Mouse (Mus musculus) CH12.LX (cell line): ENCODE data around the gene Gpr137. TPM values are rescaled to one million over a fixed set of nuclear protein-coding genes. Genes with fewer than 3 reads are reported as not detected.

Experiments used
- DNase-seq: peaks from one replicate; pipeline ENCODE4 v3.0.0-alpha.2; 2013; ENCODE audit errors: extremely low read depth
- H3K27ac ChIP-seq: 2 replicates; pipeline ENCODE4 v1.5.1; 2012; ENCODE audit warnings: low read depth, mild to moderate bottlenecking, control low read depth, moderate library complexity; ENCODE audit not compliant: insufficient read depth
- H3K27me3 ChIP-seq: replicated peaks from 2 replicates; pipeline ENCODE3; 2012; ENCODE audit warnings: inconsistent platforms
- H3K36me3 ChIP-seq, 2 experiments: replicated peaks in 1 of 2; 2 replicates each; pipeline versions ENCODE3 to v1.6.1; 2012; ENCODE audit warnings: inconsistent platforms in 1 of 2, low read length in 1 of 2, mild to moderate bottlenecking in 1 of 2, mixed read lengths in 1 of 2, moderate library complexity in 1 of 2; ENCODE audit not compliant: control insufficient read depth in 1 of 2, insufficient read depth in 1 of 2
- H3K4me1 ChIP-seq, 2 experiments: 2 replicates each; pipeline ENCODE4 v1.6.1; 2012; ENCODE audit warnings: inconsistent platforms in 1 of 2, moderate library complexity in 1 of 2; ENCODE audit not compliant: insufficient read depth in 2 of 2, control insufficient read depth in 1 of 2
- H3K4me2 ChIP-seq: 2 replicates; pipeline ENCODE4 v1.6.1; 2012; ENCODE audit warnings: low read depth, mild to moderate bottlenecking, control low read depth; ENCODE audit not compliant: poor library complexity, insufficient read depth, severe bottlenecking
- H3K4me3 ChIP-seq, 3 experiments: fragments of 150-350 bp in 1 of 3; sonication (generic) in 1 of 3; replicated peaks in 1 of 3; 2 replicates each; pipeline versions ENCODE3 to v1.5.1; 2011 to 2012; ENCODE audit warnings: low read depth in 2 of 3, low read length in 2 of 3, mild to moderate bottlenecking in 2 of 3, moderate library complexity in 2 of 3, control low read depth in 1 of 3, improper control_type of control experiment in 1 of 3, inconsistent platforms in 1 of 3, mixed read lengths in 1 of 3; ENCODE audit not compliant: poor library complexity in 1 of 3
- H3K79me2 ChIP-seq: replicated peaks from 2 replicates; pipeline ENCODE4 v1.6.1; 2012; ENCODE audit warnings: mild to moderate bottlenecking, moderate library complexity; ENCODE audit not compliant: control insufficient read depth, poor library complexity, insufficient read depth, severe bottlenecking; ENCODE audit errors: extremely low read depth
- H3K9ac ChIP-seq: 2 replicates; pipeline ENCODE4 v1.6.1; 2012; ENCODE audit warnings: low read depth, mild to moderate bottlenecking, control low read depth, moderate library complexity; ENCODE audit not compliant: insufficient read depth
- H3K9me3 ChIP-seq: replicated peaks from 2 replicates; pipeline ENCODE3; 2012; ENCODE audit warnings: low read length, inconsistent platforms, mixed read lengths
- BHLHE40 ChIP-seq: IDR thresholded peaks from 2 replicates; pipeline ENCODE4 v1.6.1; 2011; ENCODE audit warnings: mild to moderate bottlenecking, low read depth, low read length, improper control_type of control experiment
- CHD1 ChIP-seq: IDR thresholded peaks from 2 replicates; pipeline ENCODE4 v1.6.1; 2012; ENCODE audit warnings: low read depth, low read length, improper control_type of control experiment, inconsistent platforms
- E2F4 ChIP-seq: IDR thresholded peaks from 2 replicates; pipeline ENCODE4 v1.6.1; 2011; ENCODE audit warnings: low read depth, low read length, improper control_type of control experiment; ENCODE audit not compliant: insufficient replicate concordance
- ELF1 ChIP-seq: IDR thresholded peaks from 2 replicates; pipeline ENCODE4 v1.6.1; 2014; ENCODE audit warnings: low read depth, mild to moderate bottlenecking, inconsistent platforms, low read length, improper control_type of control experiment
- EP300 ChIP-seq: IDR thresholded peaks from 2 replicates; pipeline ENCODE4 v1.6.1; 2011; ENCODE audit warnings: low read length, improper control_type of control experiment
- ETS1 ChIP-seq: conservative IDR thresholded peaks from 2 replicates; pipeline ENCODE4 v1.6.1; 2012; ENCODE audit warnings: low read depth, mild to moderate bottlenecking, inconsistent platforms, low read length, improper control_type of control experiment, moderate library complexity
- GABPA ChIP-seq: IDR thresholded peaks from 2 replicates; pipeline ENCODE4 v1.6.1; 2012; ENCODE audit warnings: low read depth, low read length, improper control_type of control experiment, inconsistent platforms; ENCODE audit not compliant: insufficient replicate concordance
- HCFC1 ChIP-seq: IDR thresholded peaks from 2 replicates; pipeline ENCODE4 v1.6.1; 2012; ENCODE audit warnings: low read depth, mild to moderate bottlenecking, inconsistent platforms, low read length, improper control_type of control experiment
- IRF4 ChIP-seq: IDR thresholded peaks from 2 replicates; pipeline ENCODE4 v1.6.1; 2014; ENCODE audit warnings: low read depth, mild to moderate bottlenecking, inconsistent platforms, low read length, improper control_type of control experiment
- KAT2A ChIP-seq: IDR thresholded peaks from 2 replicates; pipeline ENCODE4 v1.6.1; 2012; ENCODE audit warnings: low read length, improper control_type of control experiment, inconsistent platforms; ENCODE audit not compliant: insufficient replicate concordance
- MAX ChIP-seq: IDR thresholded peaks from 2 replicates; pipeline ENCODE4 v1.6.1; 2011; ENCODE audit warnings: low read length, improper control_type of control experiment
- MAZ ChIP-seq: IDR thresholded peaks from 2 replicates; pipeline ENCODE4 v1.6.1; 2012; ENCODE audit warnings: low read depth, mild to moderate bottlenecking, inconsistent platforms, low read length, improper control_type of control experiment, moderate library complexity
- MEF2A ChIP-seq: IDR thresholded peaks from 2 replicates; pipeline ENCODE4 v1.6.1; 2014; ENCODE audit warnings: low read depth, mild to moderate bottlenecking, inconsistent platforms, low read length, improper control_type of control experiment, borderline replicate concordance
- MXI1 ChIP-seq: IDR thresholded peaks from 2 replicates; pipeline ENCODE4 v1.6.1; 2011; ENCODE audit warnings: mild to moderate bottlenecking, low read depth, low read length, improper control_type of control experiment
- POLR2A ChIP-seq: IDR thresholded peaks from 2 replicates; pipeline ENCODE4 v1.6.1; 2011; ENCODE audit warnings: low read depth, mild to moderate bottlenecking, improper control_type of control experiment, low read length
- RAD21 ChIP-seq: IDR thresholded peaks from 2 replicates; pipeline ENCODE4 v1.6.1; 2011; ENCODE audit warnings: low read depth, mild to moderate bottlenecking, low read length, improper control_type of control experiment, moderate library complexity
- RCOR1 ChIP-seq: conservative IDR thresholded peaks from 2 replicates; pipeline ENCODE4 v1.6.1; 2012; ENCODE audit warnings: low read depth, mild to moderate bottlenecking, inconsistent platforms, low read length, improper control_type of control experiment
- SMC3 ChIP-seq: IDR thresholded peaks from 2 replicates; pipeline ENCODE4 v1.6.1; 2011; ENCODE audit warnings: low read depth, low read length, improper control_type of control experiment
- TBP ChIP-seq: conservative IDR thresholded peaks from 2 replicates; pipeline ENCODE4 v1.6.1; 2011; ENCODE audit warnings: low read depth, low read length, improper control_type of control experiment
- TCF12 ChIP-seq: IDR thresholded peaks from 2 replicates; pipeline ENCODE4 v1.6.1; 2014; ENCODE audit warnings: low read depth, mild to moderate bottlenecking, inconsistent platforms, low read length, improper control_type of control experiment
- UBTF ChIP-seq: IDR thresholded peaks from 2 replicates; pipeline ENCODE4 v1.6.1; 2012; ENCODE audit warnings: low read depth, mild to moderate bottlenecking, inconsistent platforms, low read length, improper control_type of control experiment, moderate library complexity
- ZC3H11A ChIP-seq: IDR thresholded peaks from 2 replicates; pipeline ENCODE4 v1.6.1; 2012; ENCODE audit warnings: low read depth, mild to moderate bottlenecking, inconsistent platforms, low read length, improper control_type of control experiment
- ZKSCAN1 ChIP-seq: IDR thresholded peaks from 2 replicates; pipeline ENCODE4 v1.6.1; 2012; ENCODE audit warnings: low read depth, inconsistent platforms, low read length, improper control_type of control experiment, borderline replicate concordance
- ZNF384 ChIP-seq: IDR thresholded peaks from 2 replicates; pipeline ENCODE4 v1.6.1; 2012; ENCODE audit warnings: low read depth, low read length, improper control_type of control experiment, inconsistent platforms
- dilution Hi-C: fragments of 300-500 bp; cut with MboI; formaldehyde crosslinking; loops from 2 replicates; pipeline ENCODE4 v1.14.3; 2020; ENCODE audit warnings: low sequenced_read_pairs; ENCODE audit not compliant: extremely low pct_unique_long_range_greater_than_20kb, extremely low pct_ligation_motif_present
- in situ Hi-C: fragments of 300-500 bp; cut with MboI; formaldehyde crosslinking; loops from 3 replicates; pipeline ENCODE4 v1.14.3; 2019; ENCODE audit warnings: low sequenced_read_pairs, low pct_ligation_motif_present, low pct_unique_long_range_greater_than_20kb, mixed read lengths
- polyA plus RNA-seq: library from polyadenylated mRNA; unstranded; fragments of >175 nt; gene quantifications from 2 replicates; pipeline ENCODE4 v1.2.1, GENCODE M21; 2012; ENCODE audit warnings: low read depth; ENCODE audit not compliant: insufficient read length
- total RNA-seq, 2 experiments: library from RNA; depleted of rRNA; stranded (reverse); fragments of 300-350 nt in 1 of 2; fragments of >200 nt in 1 of 2; gene quantifications; 2 replicates each; pipeline ENCODE4 v1.2.3; 2012 to 2014

The Gpr137 gene
- total and polyA plus RNA-seq, 3 experiments: 8.8 to 18.1 (median 14.4) TPM

DNA sequence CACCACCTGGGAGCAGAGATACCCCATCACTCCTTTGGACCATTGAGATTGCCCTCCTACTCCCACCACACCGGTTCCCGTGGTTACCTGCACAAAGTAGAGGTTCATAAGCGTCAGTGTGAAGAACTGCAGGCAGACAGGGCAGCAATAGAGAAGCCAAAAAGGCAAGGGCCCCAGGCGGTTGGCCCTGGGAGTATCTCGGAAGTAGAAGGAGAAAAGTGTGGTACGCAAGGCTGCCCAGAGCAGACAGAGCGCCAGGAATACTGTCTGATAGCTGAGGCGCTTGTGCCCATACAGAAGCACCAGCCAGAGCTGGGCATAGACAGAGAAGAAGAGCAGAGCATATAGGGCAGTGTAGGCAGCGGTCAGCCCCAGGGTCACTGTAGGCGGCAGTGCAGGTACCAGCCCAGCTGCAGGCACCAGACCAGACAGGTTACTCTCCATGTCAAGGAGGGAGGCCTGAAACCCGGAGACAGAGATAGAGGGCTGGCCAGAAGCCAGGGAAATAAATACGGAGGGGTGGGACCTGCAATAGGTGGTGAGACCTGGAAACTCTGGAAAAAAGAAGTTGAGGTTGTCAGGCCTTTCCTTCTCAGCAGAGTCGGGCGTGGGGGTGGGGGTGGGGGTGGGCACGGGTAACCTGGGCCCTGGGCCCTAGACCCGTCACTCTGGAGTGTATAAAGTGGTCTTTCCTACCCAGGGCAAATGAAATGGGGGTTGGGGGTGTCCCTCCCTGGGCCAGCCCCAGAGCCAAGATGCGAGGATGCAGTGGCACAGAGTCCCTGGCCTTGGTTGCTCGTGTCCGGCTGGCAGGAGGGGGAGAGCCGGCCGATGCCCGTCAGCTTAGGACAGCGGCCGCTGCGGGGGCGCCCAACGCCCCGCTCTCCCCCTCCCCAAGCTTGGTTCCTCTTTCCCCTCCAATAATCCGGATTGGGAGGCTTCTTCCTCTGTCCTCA lies 1.6 kb downstream of the Gpr137 start:
- DNase-seq: no peak
- Histone ChIP-seq H3K27ac (no peak overlapping the region), H3K36me3 (peaks cover 0 to 22% of the 10 kb centered on the region in 2 experiments), H3K9me3 (no peaks in the 10 kb centered on the region), H3K27me3 (no peaks in the 10 kb centered on the region), H3K4me2 (peak overlapping the region; percentile 80), H3K79me2 (no peaks in the 10 kb centered on the region), H3K4me3 (peak overlapping the region; percentile 71 to 78 (median 77)), H3K9ac (peak overlapping the region; percentile 77), H3K4me1 (peaks cover 6 to 24% of the 10 kb centered on the region in 2 experiments)
- dilution Hi-C loops: no loop called here
- TF ChIP-seq RCOR1: no peak
- TF ChIP-seq UBTF: no peak
- no peak for TF ChIP-seq ZNF384
- no peak for TF ChIP-seq MXI1
- no peak for TF ChIP-seq ZKSCAN1
- TF ChIP-seq EP300: no peak
- no peak for TF ChIP-seq E2F4
- TF ChIP-seq HCFC1: no peak
- TF ChIP-seq GABPA: no peak
- no peak for TF ChIP-seq ELF1
- TF ChIP-seq MAZ: no peak
- no peak for TF ChIP-seq MAX
- TF ChIP-seq MEF2A: no peak
- TF ChIP-seq IRF4: no peak
- in situ Hi-C loops: no loop called here

DNA sequence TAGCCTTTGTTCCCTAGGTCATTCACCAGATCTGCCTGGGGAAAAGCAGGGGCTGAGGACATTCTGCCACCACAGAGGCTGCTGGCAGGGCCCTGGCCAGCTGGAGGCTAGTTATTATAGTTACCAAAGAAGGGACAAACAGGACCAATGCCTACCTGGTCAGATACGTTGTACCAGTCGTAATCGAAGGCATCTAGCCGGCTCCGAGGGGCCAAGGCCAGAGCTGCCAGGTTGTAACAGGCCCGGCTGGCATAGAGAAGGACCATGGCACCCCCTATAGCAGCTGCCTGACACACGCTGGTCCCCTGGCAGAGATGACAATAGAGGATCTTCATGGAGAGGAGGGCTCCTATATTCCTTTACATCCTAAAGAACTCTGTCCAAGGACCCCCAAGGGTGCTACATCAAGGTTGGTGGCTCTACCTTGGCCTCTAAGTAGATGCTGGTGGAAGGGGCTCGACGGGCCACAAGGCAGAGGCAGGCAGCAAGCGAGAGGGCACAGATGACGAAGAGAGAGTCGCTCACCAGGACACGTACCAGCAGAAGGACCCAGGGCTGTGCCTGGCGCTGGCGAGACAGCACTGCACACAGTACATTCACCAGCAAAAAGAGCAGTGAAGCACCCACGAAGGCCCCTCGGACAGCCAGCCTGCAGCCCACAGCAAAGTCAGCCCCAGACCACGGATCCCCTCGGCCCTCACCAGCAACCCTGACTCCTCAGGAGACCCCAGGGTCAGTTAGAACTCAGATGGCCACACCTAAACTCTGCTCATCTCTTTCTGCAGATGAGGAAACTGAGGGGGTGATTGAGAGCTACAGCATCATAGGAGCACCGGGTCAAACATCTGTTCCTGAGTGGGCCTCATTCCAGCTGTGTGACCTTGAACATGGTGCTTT lies 2.9 kb downstream of the Gpr137 start:
- dilution Hi-C loops (no loop called here), in situ Hi-C loops (loop anchor here (5.0 kb wide), 1 partner anchor 83 kb away; no protein-coding TSS in a partner anchor)
- no peaks in the 10 kb centered on the region for H3K79me2 ChIP-seq

More for the DNA sequence above, 2.9 kb downstream of the Gpr137 start:
- H3K4me1 ChIP-seq: peaks cover 6 to 24% of the 10 kb centered on the region in 2 experiments
- no peak overlapping the region for H3K4me3 ChIP-seq
- no peak overlapping the region for H3K9ac ChIP-seq
- TF ChIP-seq BHLHE40: no peak
- no peak for TF ChIP-seq POLR2A
- no peak for TF ChIP-seq ZC3H11A
- no peak for TF ChIP-seq MAZ
- TF ChIP-seq TCF12: no peak
- TF ChIP-seq GABPA: no peak
- no peak for TF ChIP-seq RCOR1
- no peak for TF ChIP-seq E2F4
- TF ChIP-seq RAD21: no peak
- no peak for TF ChIP-seq CHD1
- no peak for TF ChIP-seq KAT2A
- no peak for TF ChIP-seq ETS1
- no peak for TF ChIP-seq TBP
- no peak for TF ChIP-seq MAX
- no peak for TF ChIP-seq SMC3
- H3K36me3 ChIP-seq: peaks cover 0 to 16% of the 10 kb centered on the region in 2 experiments
- no peak overlapping the region for H3K4me2 ChIP-seq
- H3K27me3 ChIP-seq: no peaks in the 10 kb centered on the region
- H3K27ac ChIP-seq: no peak overlapping the region
- DNase-seq: no peak
- no peaks in the 10 kb centered on the region for H3K9me3 ChIP-seq
